Mouse (Mus musculus): ENCODE measurements around the gene Zfp346.

Zfp346 gene

GRCm38 (mm10) chr13:55152621-55153415 lies 47.7 kb downstream of the Zfp346 start, which contains the start of gene Fgfr4:
Gene Fgfr4 (plus strand): TSS chr13:55152640.
- in situ Hi-C loops (cut with MboI): no loop called here

GRCm38 (mm10) chr13:55153951-55154350 lies 48.8 kb downstream of the Zfp346 start:
- in situ Hi-C loops (cut with MboI): no loop called here

- in situ Hi-C loops (cut with MboI): no loop called here
Measured at GRCm38 (mm10) chr13:55162365-55162764, 57.3 kb downstream of the Zfp346 start.

GRCm38 (mm10) chr13:55163553-55163952 lies 58.4 kb downstream of the Zfp346 start:
- in situ Hi-C loops (cut with MboI): no loop called here

- in situ Hi-C loops (cut with MboI): no loop called here
Measured at GRCm38 (mm10) chr13:55165831-55166339, 60.8 kb downstream of the Zfp346 start.

GRCm38 (mm10) chr13:55166806-55167725 lies 62.0 kb downstream of the Zfp346 start:
- in situ Hi-C loops (cut with MboI): no loop called here

GRCm38 (mm10) chr13:55167798-55168197 lies 62.7 kb downstream of the Zfp346 start:
- in situ Hi-C loops (cut with MboI): no loop called here

GRCm38 (mm10) chr13:55168255-55168654 lies 63.1 kb downstream of the Zfp346 start:
- in situ Hi-C loops (cut with MboI): no loop called here

GRCm38 (mm10) chr13:55168958-55169369 lies 63.9 kb downstream of the Zfp346 start:
- in situ Hi-C loops (cut with MboI): no loop called here

- in situ Hi-C loops (cut with MboI): loop anchor here (10.0 kb wide), 1 partner anchor 367 kb away; no protein-coding TSS in a partner anchor
Measured at GRCm38 (mm10) chr13:55171517-55172335, 66.6 kb downstream of the Zfp346 start.

- in situ Hi-C loops (cut with MboI): loop anchor here (10.0 kb wide), 1 partner anchor 368 kb away; no protein-coding TSS in a partner anchor
Measured at GRCm38 (mm10) chr13:55172336-55172770, 67.2 kb downstream of the Zfp346 start.

GRCm38 (mm10) chr13:55174347-55174746 lies 69.2 kb downstream of the Zfp346 start:
- in situ Hi-C loops (cut with MboI): loop anchor here (10.0 kb wide), 1 partner anchor 370 kb away; no protein-coding TSS in a partner anchor

GRCm38 (mm10) chr13:55176265-55176664 lies 71.2 kb downstream of the Zfp346 start:
- in situ Hi-C loops (cut with MboI): loop anchor here (10.0 kb wide), 1 partner anchor 371 kb away; no protein-coding TSS in a partner anchor

GRCm38 (mm10) chr13:55177903-55178496 lies 72.9 kb downstream of the Zfp346 start:
- in situ Hi-C loops (cut with MboI): loop anchor here (10.0 kb wide), 1 partner anchor 373 kb away; no protein-coding TSS in a partner anchor

- in situ Hi-C loops (cut with MboI): loop anchor here (10.0 kb wide), 1 partner anchor 374 kb away; no protein-coding TSS in a partner anchor
Measured at GRCm38 (mm10) chr13:55178556-55178955, 73.4 kb downstream of the Zfp346 start.

- in situ Hi-C loops (cut with MboI): loop anchor here (10.0 kb wide), 1 partner anchor 375 kb away; no protein-coding TSS in a partner anchor
Measured at GRCm38 (mm10) chr13:55179591-55179990, 74.5 kb downstream of the Zfp346 start.

- in situ Hi-C loops (cut with MboI): no loop called here
Measured at GRCm38 (mm10) chr13:55181786-55182172, 76.7 kb downstream of the Zfp346 start.

- in situ Hi-C loops (cut with MboI): no loop called here
Measured at GRCm38 (mm10) chr13:55182173-55182894, 77.2 kb downstream of the Zfp346 start.

GRCm38 (mm10) chr13:55183382-55183781 lies 78.3 kb downstream of the Zfp346 start:
- in situ Hi-C loops (cut with MboI): no loop called here
